Mouse (Mus musculus) right cerebral cortex, adult 2 months (tissue): ENCODE measurements at regions not wholly inside any gene's neighbourhood (a gene's known extent, or its start where the extent isn't known, plus 50 kb on each side); places are given as distances from the start of the nearest gene placed in this dataset.
A peak's percentile ranks its signal among the peaks of the same experiment; 100 is the strongest.
"Not testable (repeated sequence)": the region's sequence is repeated elsewhere in the genome, so short reads cannot be mapped to it uniquely, and the experiment has no call there.

Experiments
- DNase-seq, 2 experiments: peaks; one replicate each; pipeline ENCODE4 v3.0.0; 2021 to 2022; ENCODE audit warnings: low spot score in 2 of 2

- peak; percentile 11 to 12 for DNase-seq
These were observed 66.4 kb downstream of the Xrcc2 start for GRCm38 (mm10) chr5:25639187-25639586.

- DNase-seq, result no peak
These were observed 67.5 kb downstream of the Xrcc2 start for GRCm38 (mm10) chr5:25638097-25638496.

- no peak for DNase-seq
These were observed 72.6 kb downstream of the Xrcc2 start for GRCm38 (mm10) chr5:25632861-25633535.

GRCm38 (mm10) chr5:25629731-25630130 lies 75.9 kb downstream of the Xrcc2 start:
- no peak for DNase-seq

GRCm38 (mm10) chr5:25628504-25628903 lies 77.1 kb downstream of the Xrcc2 start:
- DNase-seq, result no peak

- no peak for DNase-seq
These were observed 78.5 kb downstream of the Xrcc2 start for GRCm38 (mm10) chr5:25627086-25627485.

GRCm38 (mm10) chr5:25624029-25624428 lies 81.6 kb downstream of the Xrcc2 start:
- DNase-seq, result no peak

- no peak for DNase-seq
These were observed 85.8 kb downstream of the Xrcc2 start for GRCm38 (mm10) chr5:25619872-25620271.

GRCm38 (mm10) chr5:25619337-25619736 lies 86.3 kb downstream of the Xrcc2 start:
- not testable (repeated sequence) for DNase-seq

- no peak for DNase-seq
These were observed 91.0 kb downstream of the Xrcc2 start for GRCm38 (mm10) chr5:25614659-25615061.

GRCm38 (mm10) chr5:25613844-25614658 lies 91.6 kb downstream of the Xrcc2 start:
- peak; percentile 10 to 41 for DNase-seq

- peak in 1 of 2 experiments; percentile 41 for DNase-seq
These were observed 93.5 kb downstream of the Xrcc2 start for GRCm38 (mm10) chr5:25612036-25612705.

GRCm38 (mm10) chr5:25609911-25610310 lies 94.0 kb downstream of the Cct8l1 start:
- DNase-seq, result peak; percentile 64 to 66

- no peak for DNase-seq
These were observed 86.3 kb downstream of the Cct8l1 start for GRCm38 (mm10) chr5:25602123-25602522.

GRCm38 (mm10) chr5:25599363-25599762 lies 83.5 kb downstream of the Cct8l1 start:
- DNase-seq, result no peak

- no peak for DNase-seq
These were observed 81.9 kb downstream of the Cct8l1 start for GRCm38 (mm10) chr5:25597786-25598185.

GRCm38 (mm10) chr5:25591709-25592108 lies 75.8 kb downstream of the Cct8l1 start:
- DNase-seq, result no peak
